14 mouse cellular contexts compared by ENCODE assay signal in the genomic region with DNA sequence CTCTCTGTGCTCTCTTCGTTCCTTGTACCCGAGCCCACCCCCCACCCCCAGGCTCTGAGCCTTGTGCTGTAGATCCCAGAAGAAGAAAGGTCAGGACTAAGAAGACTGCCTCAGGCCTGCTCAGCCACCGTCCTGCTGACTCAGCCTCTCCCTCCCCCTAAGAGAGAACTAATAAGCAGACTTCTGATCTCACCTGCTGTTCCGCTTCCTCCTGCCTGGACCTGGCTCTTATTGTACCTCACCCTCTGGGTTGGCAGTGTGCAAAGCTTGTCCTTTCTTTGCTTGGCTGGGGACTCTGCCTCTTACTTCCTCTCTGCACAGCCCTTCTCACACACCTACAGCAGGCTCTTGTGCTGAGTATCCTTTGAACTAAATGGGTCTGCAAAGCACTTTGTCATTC.
A peak's percentile ranks its signal among the peaks of the same experiment; 100 is the strongest.
DNase-seq lines count a peak whose midpoint lies in the region; ATAC-seq and TF ChIP-seq lines count a peak whose summit lies in the region.
"Had no signal": no experiment of that assay in that cellular context is flagged by ENCODE, and none has a peak within 500 bp of the region (broad histone marks: within the 10 kb centered on the region; RNA-seq: fewer than 3 reads in every experiment).

No protein-coding gene starts in this region.

- H3K27ac ChIP-seq in kidney, adult 2 months (ENCODE audit: insufficient read depth, low read depth, low read length): no peak overlapping the region
- no peak overlapping the region for H3K27ac ChIP-seq in kidney, embryonic 15.5 days
- no peak overlapping the region for H3K27ac ChIP-seq in midbrain, embryonic 16.5 days (ENCODE audit: low read length)
- no peak overlapping the region for H3K27ac ChIP-seq in heart, adult 2 months
- H3K27ac ChIP-seq: embryonic facial prominence, embryonic 12.5 days; midbrain, embryonic 12.5 days had no signal

- H3K4me2 ChIP-seq in kidney, embryonic 15.5 days: no peak overlapping the region
- H3K4me2 ChIP-seq in midbrain, embryonic 16.5 days (ENCODE audit: low read length): no peak overlapping the region
- H3K4me2 ChIP-seq: embryonic facial prominence, embryonic 12.5 days; midbrain, embryonic 12.5 days had no signal

- H3K4me3 ChIP-seq in kidney, adult 2 months (ENCODE audit: insufficient read depth, low read depth, low read length): no peak overlapping the region
- H3K4me3 ChIP-seq in kidney, embryonic 15.5 days (replicated peaks): no peak overlapping the region
- H3K4me3 ChIP-seq in midbrain, embryonic 16.5 days (ENCODE audit: low read depth, low read length): no peak overlapping the region
- H3K4me3 ChIP-seq in heart, adult 2 months: no peak overlapping the region
- H3K4me3 ChIP-seq: embryonic facial prominence, embryonic 12.5 days; midbrain, embryonic 12.5 days had no signal

- H3K9ac ChIP-seq in kidney, embryonic 15.5 days: no peak overlapping the region
- no peak overlapping the region for H3K9ac ChIP-seq in midbrain, embryonic 16.5 days (ENCODE audit: low read depth, low read length)
- H3K9ac ChIP-seq in heart, adult 2 months (ENCODE audit: low read depth, low read length): no peak overlapping the region
- H3K9ac ChIP-seq: embryonic facial prominence, embryonic 12.5 days; midbrain, embryonic 12.5 days had no signal

- 0 out of 2 replicates have a peak, but pooled peaks cover 3% of the 10 kb centered on the region for H3K4me1 ChIP-seq in kidney, adult 2 months (ENCODE audit: control insufficient read depth, insufficient read depth, low read length)
- H3K4me1 ChIP-seq in kidney, embryonic 15.5 days: no peaks in the 10 kb centered on the region
- no peaks in the 10 kb centered on the region for H3K4me1 ChIP-seq in midbrain, embryonic 16.5 days (ENCODE audit: control insufficient read depth, insufficient read depth, low read length)
- no peaks in the 10 kb centered on the region for H3K4me1 ChIP-seq in heart, adult 2 months (ENCODE audit: control insufficient read depth, insufficient read depth, low read length)
- H3K4me1 ChIP-seq: embryonic facial prominence, embryonic 12.5 days; midbrain, embryonic 12.5 days had no signal

- ATAC-seq in kidney, embryonic 15.5 days (replicated peaks; ENCODE audit: low FRiP score): peak; percentile 62; the same call in 1 of the 2 replicates
- ATAC-seq in midbrain, embryonic 16.5 days: peak; percentile 21; the same call in 1 of the 2 replicates
- no peak for ATAC-seq in monocyte, adult 5-6 weeks (replicated peaks; ENCODE audit: insufficient number of reproducible peaks, low FRiP score, low TSS enrichment, poor library complexity, severe bottlenecking)

- intact Hi-C loops in heart, adult 2 months (cut with DNase I): no loop called here

- TF ChIP-seq EP300 in heart, adult 2 months (IDR thresholded peaks at IDR 0.05; ENCODE audit: insufficient read depth, low read depth, low read length): no peak

- DNase-seq in kidney, adult 2 months: peak; percentile 45
- no peak for DNase-seq in kidney, adult 18-20 months
- DNase-seq in ZHBTc4 (ENCODE audit: low read depth, low spot score): peak; percentile 68
- no peak for DNase-seq in retina, embryonic 14.5 days (ENCODE audit: low spot score)
- DNase-seq in heart, adult 2 months: no peak
- DNase-seq: layer of hippocampus, postnatal 36 days; retina, postnatal 1 day; thymus, adult 18-20 months had no signal

- H3K79me2 ChIP-seq in heart, adult 2 months (replicated peaks; ENCODE audit: control insufficient read depth, insufficient read depth, low read length): no peaks in the 10 kb centered on the region

- no peak for TF ChIP-seq POLR2A in kidney, adult 2 months (IDR thresholded peaks at IDR 0.05; ENCODE audit: low read depth, low read length)
- no peak for TF ChIP-seq POLR2A in heart, adult 2 months (IDR thresholded peaks at IDR 0.05; ENCODE audit: insufficient read depth, low read depth, low read length)

- WGBS in kidney, adult 2 months: 28% methylated on average over 4 of the region's 4 CpGs
- 32% methylated on average over 4 of the region's 4 CpGs for WGBS in kidney, embryonic 15.5 days
- WGBS in midbrain, embryonic 16.5 days: 18% methylated on average over 4 of the region's 4 CpGs
- 60% methylated on average over 4 of the region's 4 CpGs for WGBS in heart, adult 2 months

- no peak for TF ChIP-seq CTCF in kidney, adult 2 months (conservative IDR thresholded peaks at IDR 0.05; ENCODE audit: insufficient read depth, insufficient read length, low read depth, low read length)
- no peak for TF ChIP-seq CTCF in heart, adult 2 months (IDR thresholded peaks at IDR 0.05)

- H3K36me3 ChIP-seq in kidney, adult 2 months (ENCODE audit: control insufficient read depth, insufficient read depth, low read length): no peaks in the 10 kb centered on the region
- no peaks in the 10 kb centered on the region for H3K36me3 ChIP-seq in kidney, embryonic 15.5 days
- no peaks in the 10 kb centered on the region for H3K36me3 ChIP-seq in midbrain, embryonic 16.5 days (ENCODE audit: control insufficient read depth, insufficient read depth, low read length)
- H3K36me3 ChIP-seq in heart, adult 2 months (ENCODE audit: control insufficient read depth, insufficient read depth, low read length): no peaks in the 10 kb centered on the region
- H3K36me3 ChIP-seq: embryonic facial prominence, embryonic 12.5 days; G1E; midbrain, embryonic 12.5 days had no signal

- no peaks in the 10 kb centered on the region for H3K9me3 ChIP-seq in kidney, embryonic 15.5 days (replicated peaks)
- H3K9me3 ChIP-seq in midbrain, embryonic 16.5 days (replicated peaks; ENCODE audit: control insufficient read depth, low read length, poor library complexity, severe bottlenecking): no peaks in the 10 kb centered on the region
- H3K9me3 ChIP-seq: embryonic facial prominence, embryonic 12.5 days; G1E; midbrain, embryonic 12.5 days had no signal

- no peaks in the 10 kb centered on the region for H3K27me3 ChIP-seq in kidney, adult 2 months (replicated peaks; ENCODE audit: control insufficient read depth, insufficient read depth, low read length)
- no peaks in the 10 kb centered on the region for H3K27me3 ChIP-seq in kidney, embryonic 15.5 days
- H3K27me3 ChIP-seq in midbrain, embryonic 16.5 days (ENCODE audit: control insufficient read depth, insufficient read depth, low read depth, low read length): no peaks in the 10 kb centered on the region
- no peaks in the 10 kb centered on the region for H3K27me3 ChIP-seq in heart, adult 2 months (ENCODE audit: control insufficient read depth, insufficient read depth, low read length)
- H3K27me3 ChIP-seq: embryonic facial prominence, embryonic 12.5 days had no signal

Comparison
In these comparisons a context has a peak if more than half of its experiments do, and no peak if none do; other contexts are left out.
1. DNase-seq: peak in kidney, adult 2 months (single experiment) and ZHBTc4 (single experiment); none in kidney, adult 18-20 months (single experiment), retina, embryonic 14.5 days (single experiment) and heart, adult 2 months (0 of 2).